Mouse (Mus musculus): Measurements from ENCODE around the gene Tbcc.

GRCm38 (mm10) chr17:46857903-46858748, 32.4 kb upstream of the Tbcc start, which contains the start of gene Bicral:
- no peak for TF ChIP-seq POLR2A (IDR thresholded peaks at IDR 0.05; ENCODE audit: insufficient read depth, low read length)
- TF ChIP-seq CTCF (IDR thresholded peaks at IDR 0.05; ENCODE audit: low read depth, low read length) = no peak
- TF ChIP-seq EP300 (IDR thresholded peaks at IDR 0.05; ENCODE audit: insufficient read depth, low read depth, low read length) = no peak
